Mouse (Mus musculus): Measurements from ENCODE around the gene Spns1. TPM values are rescaled to one million over a fixed set of nuclear protein-coding genes. Genes with fewer than 3 reads are reported as not detected.
"Not testable (repeated sequence)": the region's sequence is repeated elsewhere in the genome, so short reads cannot be mapped to it uniquely, and the experiment has no call there.

The Spns1 gene
- total and polyA plus RNA-seq, 3 experiments, result 19.0 to 55.4 (median 21.4) TPM

DNA sequence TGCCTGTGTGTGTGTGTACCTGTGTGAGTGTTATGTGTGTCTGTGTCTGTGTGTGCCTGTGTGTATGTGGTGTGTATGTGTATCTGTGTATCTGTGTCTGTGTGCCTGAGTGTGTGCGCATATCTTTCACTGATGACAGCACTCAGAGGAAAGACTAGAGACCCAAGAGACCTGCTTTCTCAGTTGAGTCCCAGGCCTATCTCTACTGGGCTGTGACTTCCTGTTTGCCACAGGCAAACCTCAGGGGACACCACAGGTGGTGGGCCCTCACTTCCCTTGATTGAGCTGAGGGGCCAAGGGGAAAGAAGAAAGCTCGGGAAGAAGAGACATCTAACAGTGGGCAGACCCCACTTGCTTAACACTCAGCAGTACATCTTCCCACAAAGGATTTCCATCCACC lies 39.4 kb upstream of the Spns1 start:
- H3K36me3 ChIP-seq (replicated peaks), result no peaks in the 10 kb centered on the region
- DNase-seq (ENCODE audit: low spot score), result no peak
- no peak for ATAC-seq (ENCODE audit: extremely low read depth, insufficient number of reproducible peaks, low FRiP score, poor library complexity, severe bottlenecking)
- H3K4me1 ChIP-seq (ENCODE audit: insufficient read depth, low read depth, low read length), result peaks cover 7% of the 10 kb centered on the region
- TF ChIP-seq GATA2 (IDR thresholded peaks at IDR 0.05; ENCODE audit: borderline replicate concordance, low read depth, low read length) (no peak), TAL1 (conservative IDR thresholded peaks at IDR 0.05; ENCODE audit: low read depth, low read length) (no peak), POLR2AphosphoS5 (IDR thresholded peaks at IDR 0.05; ENCODE audit: insufficient replicate concordance, low read depth, low read length) (no peak), GATA1 (IDR thresholded peaks at IDR 0.05; ENCODE audit: borderline replicate concordance, low read length) (no peak), CTCF (IDR thresholded peaks at IDR 0.05; ENCODE audit: low read depth, low read length) (no peak)
- peaks cover 55% of the 10 kb centered on the region for H3K27me3 ChIP-seq (ENCODE audit: insufficient read depth, low read length)
- no peaks in the 10 kb centered on the region for H3K9me3 ChIP-seq (replicated peaks)
- no peak overlapping the region for H3K4me3 ChIP-seq (ENCODE audit: low read depth, low read length)

DNA sequence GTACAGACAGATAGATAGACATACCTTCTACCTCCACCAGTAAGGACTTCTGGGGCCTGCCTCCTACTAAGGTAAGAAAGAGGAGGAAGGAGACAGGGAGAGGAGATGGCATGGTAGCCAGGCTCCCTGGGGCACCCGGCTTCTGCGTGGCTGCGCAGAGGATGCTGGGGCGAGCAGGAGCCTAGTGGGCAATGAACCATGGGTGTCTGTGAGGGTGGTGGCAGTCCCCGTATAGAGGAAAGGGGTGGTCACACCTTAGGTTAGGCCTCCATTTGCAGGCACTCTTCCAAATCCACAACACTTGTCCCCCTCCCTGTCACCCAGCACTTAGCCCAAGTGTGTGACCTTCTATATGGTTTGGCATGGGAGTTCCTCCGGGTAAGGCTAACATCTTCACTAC lies 37.5 kb upstream of the Spns1 start, which contains the start of gene Cd19:
Cd19 (minus strand) TSS at position 165 of the 400 bp plus-strand sequence.
- H3K9me3 ChIP-seq (replicated peaks), result no peaks in the 10 kb centered on the region
- ATAC-seq (ENCODE audit: extremely low read depth, insufficient number of reproducible peaks, low FRiP score, poor library complexity, severe bottlenecking) (no peak), DNase-seq (ENCODE audit: low spot score) (no peak)
- no peak within 1 kb of the TSS for H3K4me3 ChIP-seq (ENCODE audit: low read depth, low read length)
- peaks cover 71% of the 10 kb centered on the region for H3K27me3 ChIP-seq (ENCODE audit: insufficient read depth, low read length)
- no peak for TF ChIP-seq CTCF (IDR thresholded peaks at IDR 0.05; ENCODE audit: low read depth, low read length)
- TF ChIP-seq TAL1 (conservative IDR thresholded peaks at IDR 0.05; ENCODE audit: low read depth, low read length), result no peak
- TF ChIP-seq GATA2 (IDR thresholded peaks at IDR 0.05; ENCODE audit: borderline replicate concordance, low read depth, low read length), result no peak
- no peak for TF ChIP-seq POLR2AphosphoS5 (IDR thresholded peaks at IDR 0.05; ENCODE audit: insufficient replicate concordance, low read depth, low read length)
- TF ChIP-seq GATA1 (IDR thresholded peaks at IDR 0.05; ENCODE audit: borderline replicate concordance, low read length), result no peak
- no peaks in the 10 kb centered on the region for H3K36me3 ChIP-seq (replicated peaks)
- peaks cover 7% of the 10 kb centered on the region for H3K4me1 ChIP-seq (ENCODE audit: insufficient read depth, low read depth, low read length)

DNA sequence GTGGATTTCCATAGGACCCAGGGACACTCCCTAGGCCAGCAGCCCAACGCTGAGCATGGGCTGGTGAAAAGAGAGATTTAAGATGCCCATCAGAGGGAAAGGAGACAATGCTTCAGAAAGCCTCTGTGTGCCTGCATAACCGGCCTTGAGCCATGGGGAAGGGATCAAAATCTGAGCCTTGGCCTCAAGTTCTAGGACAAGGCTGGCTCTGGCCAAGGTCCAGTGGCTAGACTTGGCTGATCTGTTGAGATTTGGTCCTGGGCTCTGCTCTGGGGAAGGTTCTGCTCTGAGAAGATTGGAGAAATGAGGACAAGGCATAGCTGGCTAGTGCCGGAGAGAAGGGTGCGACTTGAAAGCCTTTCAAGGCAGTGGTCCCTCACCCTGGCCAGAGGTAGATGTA lies 33.8 kb upstream of the Spns1 start:
- DNase-seq (ENCODE audit: low spot score), result no peak
- Histone ChIP-seq H3K4me1 (ENCODE audit: insufficient read depth, low read depth, low read length) (no peaks in the 10 kb centered on the region), H3K36me3 (replicated peaks) (no peaks in the 10 kb centered on the region)

DNA sequence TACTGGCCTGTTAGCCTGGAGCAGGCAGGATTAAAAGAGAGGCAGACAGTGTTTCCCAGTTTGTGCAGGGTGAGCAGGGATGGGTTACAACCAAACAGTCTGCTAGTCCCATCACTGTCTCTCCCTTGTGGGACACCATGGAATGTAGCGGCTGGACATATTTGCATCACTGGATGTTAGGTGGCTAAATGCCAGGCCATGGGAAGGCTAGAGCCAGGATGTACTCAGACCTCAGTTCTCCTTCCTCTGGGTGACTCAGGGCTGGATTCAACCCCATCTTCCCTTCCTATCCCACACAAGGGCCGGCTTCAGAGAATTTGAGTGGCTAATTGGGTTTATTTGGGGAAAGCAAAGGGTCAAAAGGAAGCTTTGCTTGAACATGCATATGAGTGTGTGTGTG lies 31.4 kb upstream of the Spns1 start:
- no peaks in the 10 kb centered on the region for H3K4me1 ChIP-seq (ENCODE audit: insufficient read depth, low read depth, low read length)
- DNase-seq (ENCODE audit: low spot score), result no peak
- peaks cover 57% of the 10 kb centered on the region for H3K27me3 ChIP-seq (ENCODE audit: insufficient read depth, low read length)
- H3K9me3 ChIP-seq (replicated peaks), result no peaks in the 10 kb centered on the region
- ATAC-seq (ENCODE audit: extremely low read depth, insufficient number of reproducible peaks, low FRiP score, poor library complexity, severe bottlenecking), result no peak
- TF ChIP-seq GATA2 (IDR thresholded peaks at IDR 0.05; ENCODE audit: borderline replicate concordance, low read depth, low read length), result no peak
- no peak for TF ChIP-seq POLR2AphosphoS5 (IDR thresholded peaks at IDR 0.05; ENCODE audit: insufficient replicate concordance, low read depth, low read length)
- TF ChIP-seq CTCF (IDR thresholded peaks at IDR 0.05; ENCODE audit: low read depth, low read length), result no peak
- no peak for TF ChIP-seq GATA1 (IDR thresholded peaks at IDR 0.05; ENCODE audit: borderline replicate concordance, low read length)
- no peak for TF ChIP-seq TAL1 (conservative IDR thresholded peaks at IDR 0.05; ENCODE audit: low read depth, low read length)
- H3K36me3 ChIP-seq (replicated peaks), result no peaks in the 10 kb centered on the region
- H3K4me3 ChIP-seq (ENCODE audit: low read depth, low read length), result no peak overlapping the region

More for the DNA sequence above, 33.8 kb upstream of the Spns1 start:
- Histone ChIP-seq H3K27me3 (ENCODE audit: insufficient read depth, low read length) (peaks cover 65% of the 10 kb centered on the region), H3K9me3 (replicated peaks) (no peaks in the 10 kb centered on the region), H3K4me3 (ENCODE audit: low read depth, low read length) (no peak overlapping the region)
- no peak for ATAC-seq (ENCODE audit: extremely low read depth, insufficient number of reproducible peaks, low FRiP score, poor library complexity, severe bottlenecking)
- TF ChIP-seq CTCF (IDR thresholded peaks at IDR 0.05; ENCODE audit: low read depth, low read length), result no peak
- no peak for TF ChIP-seq TAL1 (conservative IDR thresholded peaks at IDR 0.05; ENCODE audit: low read depth, low read length)

DNA sequence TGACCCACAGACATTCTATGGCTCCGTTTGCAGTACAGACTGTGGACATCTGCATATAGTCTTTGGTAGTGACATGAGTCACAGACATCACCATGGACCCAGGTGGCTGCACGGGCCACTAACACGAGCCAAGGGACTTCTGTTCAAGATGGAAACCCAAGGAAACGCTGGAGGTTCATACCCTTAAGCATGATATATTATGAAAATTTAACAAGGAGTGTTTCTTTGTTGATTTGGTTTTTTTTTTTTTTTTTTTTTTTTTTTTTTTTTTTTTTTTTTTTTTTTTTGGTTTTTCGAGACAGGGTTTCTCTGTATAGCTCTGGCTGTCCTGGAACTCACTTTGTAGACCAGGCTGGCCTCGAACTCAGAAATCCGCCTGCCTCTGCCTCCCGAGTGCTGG lies 25.3 kb upstream of the Spns1 start:
- H3K4me3 ChIP-seq (ENCODE audit: low read depth, low read length); ATAC-seq (ENCODE audit: extremely low read depth, insufficient number of reproducible peaks, low FRiP score, poor library complexity, severe bottlenecking); DNase-seq (ENCODE audit: low spot score); H3K36me3 ChIP-seq (replicated peaks); H3K9me3 ChIP-seq (replicated peaks): not testable (repeated sequence)
- Histone ChIP-seq H3K4me1 (ENCODE audit: insufficient read depth, low read depth, low read length) (peaks cover 12% of the 10 kb centered on the region), H3K27me3 (ENCODE audit: insufficient read depth, low read length) (peaks cover 14% of the 10 kb centered on the region)

GRCm38 (mm10) chr7:126399548-126399947 lies 22.3 kb upstream of the Spns1 start:
- H3K4me3 ChIP-seq (ENCODE audit: low read depth, low read length), result no peak overlapping the region
- H3K27me3 ChIP-seq (ENCODE audit: insufficient read depth, low read length), result peaks cover 12% of the 10 kb centered on the region
- peak; percentile 58 for DNase-seq (ENCODE audit: low spot score)
- TF ChIP-seq TAL1 (conservative IDR thresholded peaks at IDR 0.05; ENCODE audit: low read depth, low read length) (no peak), CTCF (IDR thresholded peaks at IDR 0.05; ENCODE audit: low read depth, low read length) (peak; percentile 93), GATA2 (IDR thresholded peaks at IDR 0.05; ENCODE audit: borderline replicate concordance, low read depth, low read length) (no peak)
- peaks cover 5% of the 10 kb centered on the region for H3K36me3 ChIP-seq (replicated peaks)
- no peaks in the 10 kb centered on the region for H3K9me3 ChIP-seq (replicated peaks)
- ATAC-seq (ENCODE audit: extremely low read depth, insufficient number of reproducible peaks, low FRiP score, poor library complexity, severe bottlenecking), result no peak
- peaks cover 26% of the 10 kb centered on the region for H3K4me1 ChIP-seq (ENCODE audit: insufficient read depth, low read depth, low read length)

GRCm38 (mm10) chr7:126397822-126398221 lies 20.6 kb upstream of the Spns1 start:
- TF ChIP-seq TAL1 (conservative IDR thresholded peaks at IDR 0.05; ENCODE audit: low read depth, low read length) (no peak), CTCF (IDR thresholded peaks at IDR 0.05; ENCODE audit: low read depth, low read length) (no peak), GATA2 (IDR thresholded peaks at IDR 0.05; ENCODE audit: borderline replicate concordance, low read depth, low read length) (no peak), GATA1 (IDR thresholded peaks at IDR 0.05; ENCODE audit: borderline replicate concordance, low read length) (no peak), POLR2AphosphoS5 (IDR thresholded peaks at IDR 0.05; ENCODE audit: insufficient replicate concordance, low read depth, low read length) (no peak)
- no peak for ATAC-seq (ENCODE audit: extremely low read depth, insufficient number of reproducible peaks, low FRiP score, poor library complexity, severe bottlenecking)
- H3K4me3 ChIP-seq (ENCODE audit: low read depth, low read length), result no peak overlapping the region

More at GRCm38 (mm10) chr7:126397822-126398221, 20.6 kb upstream of the Spns1 start:
- Histone ChIP-seq H3K36me3 (replicated peaks) (peaks cover 20% of the 10 kb centered on the region), H3K9me3 (replicated peaks) (no peaks in the 10 kb centered on the region), H3K27me3 (ENCODE audit: insufficient read depth, low read length) (peaks cover 4% of the 10 kb centered on the region), H3K4me1 (ENCODE audit: insufficient read depth, low read depth, low read length) (peaks cover 26% of the 10 kb centered on the region)
- DNase-seq (ENCODE audit: low spot score), result no peak
